Mouse (Mus musculus): ENCODE results near the gene Itpr2. TPM values are rescaled to one million over a fixed set of nuclear protein-coding genes. Genes with fewer than 3 reads are reported as not detected.

The Itpr2 gene
- polyA plus RNA-seq, 1 experiment: 16.6 TPM

DNA sequence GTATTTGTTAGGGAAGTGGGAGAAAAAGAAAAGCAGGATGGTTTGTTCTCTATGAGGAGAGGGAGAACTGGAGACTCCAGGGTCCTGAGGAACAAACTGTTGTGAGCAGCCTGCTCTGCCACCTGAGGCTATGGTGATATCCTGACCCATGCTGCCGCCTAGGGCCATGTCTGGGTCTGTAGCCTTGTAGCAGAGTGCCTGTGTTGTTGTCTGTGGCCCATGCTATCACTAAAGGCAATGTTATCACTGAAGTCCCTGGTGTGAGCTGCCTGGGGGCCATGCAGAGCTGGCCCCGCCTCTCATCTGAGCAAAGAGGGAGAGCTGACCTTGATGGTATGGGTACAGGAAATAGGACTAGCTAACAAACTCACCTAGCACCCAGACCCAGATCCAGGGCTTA lies 7.9 kb upstream of the Itpr2 start:
- DNase-seq (ENCODE audit: low read depth): no peak

- no peak for DNase-seq (ENCODE audit: low read depth)
These were observed 2.4 kb upstream of the Itpr2 start for GRCm38 (mm10) chr6:146504459-146504858.

DNA sequence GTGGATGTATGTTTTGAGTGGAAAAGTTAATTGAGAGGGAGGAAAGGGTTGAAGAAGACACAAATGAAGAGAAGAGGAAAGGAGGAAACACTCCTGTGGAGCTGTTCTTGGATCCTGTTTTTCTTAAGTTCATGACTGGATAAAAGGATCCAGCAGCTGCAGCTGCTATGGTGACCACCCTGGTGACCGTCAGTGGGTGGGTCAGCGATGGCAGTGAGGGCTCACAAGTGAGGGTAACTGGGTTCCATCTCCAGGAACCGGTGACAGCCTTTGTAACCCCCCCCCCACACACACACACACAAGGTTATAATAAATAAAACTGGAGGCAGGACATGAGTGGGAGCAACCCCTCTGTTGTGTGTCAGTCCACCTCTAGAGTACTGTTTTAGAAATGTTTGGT lies 833 bp upstream of the Itpr2 start:
- no peak for DNase-seq (ENCODE audit: low read depth)

GRCm38 (mm10) chr6:146501316-146501865 lies 632 bp downstream of the Itpr2 start:
- no peak for DNase-seq (ENCODE audit: low read depth)

DNA sequence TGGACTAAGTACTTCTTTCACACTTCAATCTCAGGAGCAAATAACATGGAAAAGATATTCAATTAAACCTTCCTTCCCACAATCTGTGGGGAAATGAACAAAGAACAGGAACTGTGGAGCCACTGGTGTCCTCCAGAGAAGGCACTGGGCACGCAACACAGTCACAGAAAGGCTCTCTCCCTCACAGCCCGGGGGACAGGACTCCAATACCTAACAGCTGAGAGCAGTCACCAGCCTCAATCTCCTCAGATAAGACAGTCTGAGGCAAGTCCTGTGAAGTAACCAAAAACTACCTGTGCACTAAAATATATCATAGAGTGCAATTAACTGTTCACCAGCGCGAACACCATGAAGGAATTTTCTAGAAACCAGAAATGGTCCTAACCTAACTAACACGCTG lies 1.3 kb downstream of the Itpr2 start:
- DNase-seq (ENCODE audit: low read depth): no peak

DNA sequence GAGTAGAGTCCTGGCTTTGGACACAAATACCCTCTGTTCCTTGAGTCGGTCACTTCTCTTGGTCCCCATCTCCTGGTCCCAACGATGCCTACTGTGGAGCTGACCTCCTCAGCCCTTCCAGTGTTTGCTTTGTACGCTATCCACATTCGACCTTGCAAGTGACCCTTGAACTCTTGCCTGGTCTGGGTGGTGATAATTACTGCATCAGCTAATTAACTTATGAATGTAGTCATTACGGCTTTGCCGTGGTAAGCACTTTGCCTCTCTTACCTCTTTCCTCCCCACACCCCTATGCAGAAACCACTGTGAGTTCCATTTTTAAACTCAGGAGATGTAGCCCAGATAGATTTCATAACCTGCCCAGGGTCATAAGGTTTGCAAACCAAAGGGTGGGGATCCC lies 1.8 kb downstream of the Itpr2 start:
- no peak for DNase-seq (ENCODE audit: low read depth)

GRCm38 (mm10) chr6:146499566-146499965 lies 2.5 kb downstream of the Itpr2 start:
- DNase-seq (ENCODE audit: low read depth): no peak

DNA sequence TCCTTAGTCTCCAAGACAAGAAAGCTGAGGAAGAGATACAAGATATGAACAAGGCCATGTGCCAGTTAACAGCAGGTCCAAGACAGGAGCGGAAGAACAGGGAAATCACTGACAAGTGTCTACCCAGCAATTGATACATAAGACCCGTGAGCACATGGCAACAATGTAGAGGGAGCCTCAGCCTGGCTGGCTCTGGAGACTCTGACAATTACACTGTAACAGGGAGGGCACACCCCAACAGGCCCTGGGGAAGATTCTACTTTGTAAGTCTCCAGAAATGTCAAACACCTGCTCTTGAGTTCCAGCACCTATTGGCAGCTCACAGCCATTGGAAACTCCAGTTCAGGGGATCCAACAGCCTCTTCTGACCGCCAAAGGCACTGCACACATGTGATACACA lies 3.6 kb downstream of the Itpr2 start:
- DNase-seq (ENCODE audit: low read depth): no peak

DNA sequence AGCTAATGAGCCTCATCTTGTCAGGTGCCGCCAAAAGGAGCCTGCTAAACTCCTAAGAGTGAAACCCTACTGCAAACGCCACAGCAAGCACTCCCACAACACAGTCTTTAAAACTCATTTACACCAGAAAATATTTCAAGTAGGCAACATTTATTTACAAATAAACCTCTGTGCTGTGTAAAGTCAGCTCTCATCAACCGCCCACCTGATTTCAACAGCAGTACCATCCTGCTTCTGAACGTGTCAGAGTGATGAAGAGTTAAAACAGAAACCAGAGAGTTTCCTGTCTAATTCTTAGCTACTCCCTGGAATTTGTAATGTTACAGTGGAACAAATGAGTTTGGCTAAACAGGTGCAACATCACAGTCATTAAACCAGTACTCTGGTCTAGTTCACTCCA lies 4.2 kb downstream of the Itpr2 start:
- no peak for DNase-seq (ENCODE audit: low read depth)

DNA sequence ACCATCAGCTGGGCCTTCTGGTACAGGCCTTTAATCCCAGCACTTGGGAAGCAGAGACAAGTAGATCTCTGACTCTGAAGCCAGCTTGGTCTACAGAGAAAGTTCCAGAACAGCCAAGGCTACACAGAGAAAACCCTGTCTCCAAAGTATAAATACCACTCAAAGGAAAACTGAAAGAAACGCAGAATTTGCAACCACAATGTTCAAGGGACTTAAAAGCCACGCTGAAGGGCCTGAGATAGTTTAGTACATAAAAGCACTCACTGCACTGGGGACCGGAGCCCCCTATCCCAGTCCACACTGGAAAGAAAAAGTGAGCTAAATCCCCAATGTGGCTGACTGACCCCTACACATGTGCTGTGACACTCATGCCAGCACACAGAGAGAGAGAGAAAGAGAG lies 4.6 kb downstream of the Itpr2 start:
- no peak for DNase-seq (ENCODE audit: low read depth)

- no peak for DNase-seq (ENCODE audit: low read depth)
These were observed 10.3 kb downstream of the Itpr2 start for GRCm38 (mm10) chr6:146491680-146492079.

- DNase-seq (ENCODE audit: low read depth): no peak
These were observed 11.5 kb downstream of the Itpr2 start for GRCm38 (mm10) chr6:146490416-146490960.

- no peak for DNase-seq (ENCODE audit: low read depth)
These were observed 12.2 kb downstream of the Itpr2 start for GRCm38 (mm10) chr6:146489841-146490240.

GRCm38 (mm10) chr6:146488749-146489148 lies 13.3 kb downstream of the Itpr2 start:
- DNase-seq (ENCODE audit: low read depth): no peak

DNA sequence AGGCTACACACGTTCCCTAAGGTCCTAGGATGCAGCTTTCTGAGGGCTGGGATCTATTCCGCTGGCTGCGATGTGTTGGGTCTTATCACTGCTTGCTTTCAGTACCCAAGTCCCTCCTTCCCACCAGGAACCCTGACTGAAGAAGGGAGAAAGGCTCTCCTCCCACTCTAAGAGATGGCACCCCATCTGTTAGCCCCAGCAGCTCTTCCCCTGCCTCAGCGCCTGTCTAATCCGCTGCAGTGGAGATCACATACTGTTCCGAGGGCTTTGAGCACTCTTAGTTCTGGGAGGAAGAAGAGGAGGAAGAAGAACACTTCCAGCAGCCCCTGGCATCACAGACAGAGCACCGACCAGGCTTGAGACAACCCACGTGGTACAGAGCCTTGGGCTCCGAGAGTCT lies 14.9 kb downstream of the Itpr2 start:
- no peak for DNase-seq (ENCODE audit: low read depth)

DNA sequence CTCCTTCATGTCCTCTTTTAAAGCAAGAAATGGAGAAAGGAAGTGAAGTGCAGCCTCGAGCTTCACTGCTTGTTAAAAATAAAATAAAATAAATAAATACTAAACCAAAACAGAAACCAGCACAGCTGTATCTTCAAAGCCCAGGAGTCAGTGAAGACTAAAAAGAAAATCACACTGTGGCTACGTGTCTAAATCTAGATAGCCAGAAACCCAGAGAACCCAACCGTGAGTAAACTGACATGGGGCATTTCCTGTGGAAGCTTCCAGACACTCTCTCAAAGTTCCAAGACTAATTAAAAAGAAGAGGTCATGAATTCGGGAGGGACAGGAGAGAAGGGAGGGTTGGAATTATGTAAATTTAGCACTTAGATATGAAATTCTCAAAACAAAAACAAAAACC lies 15.9 kb downstream of the Itpr2 start:
- no peak for DNase-seq (ENCODE audit: low read depth)

DNA sequence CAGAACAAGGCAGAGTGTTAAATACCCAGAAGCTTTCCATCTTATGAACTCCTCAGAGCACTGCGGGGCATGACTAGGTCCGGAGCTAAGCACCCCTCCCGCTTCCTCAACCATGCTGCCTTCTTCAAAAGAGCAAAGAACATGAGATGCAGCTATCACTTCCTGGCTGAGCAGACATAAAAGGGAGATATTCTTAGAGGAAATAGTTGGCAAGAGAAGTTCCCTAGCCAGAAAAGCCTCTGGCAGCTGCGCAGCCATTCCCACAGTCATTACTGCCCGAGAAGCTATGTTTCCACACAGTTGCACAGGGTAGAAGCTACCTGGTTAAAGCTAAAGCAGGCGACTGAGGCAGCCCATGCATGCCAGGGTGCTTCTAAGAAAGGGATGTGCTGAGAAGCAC lies 20.6 kb downstream of the Itpr2 start:
- DNase-seq (ENCODE audit: low read depth): no peak

DNA sequence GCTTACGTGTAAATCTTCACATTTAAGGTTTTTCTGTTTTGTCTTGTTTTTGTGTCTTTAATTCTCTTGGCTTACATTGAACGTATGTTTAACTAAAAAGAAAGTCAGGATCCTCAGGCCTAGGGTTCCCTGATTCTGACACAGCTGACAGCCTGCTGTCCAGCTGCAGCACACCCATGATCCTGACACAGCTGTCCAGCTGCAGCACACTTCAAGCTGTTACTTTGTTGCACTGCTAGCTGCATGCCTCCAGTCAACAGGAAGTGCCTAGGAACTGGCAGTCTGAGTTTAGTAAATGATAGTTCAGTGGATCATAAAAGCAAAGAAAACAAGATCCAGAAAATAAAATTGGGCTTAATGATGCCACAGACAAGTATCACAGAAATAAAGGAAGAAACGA lies 21.1 kb downstream of the Itpr2 start:
- DNase-seq (ENCODE audit: low read depth): no peak

DNA sequence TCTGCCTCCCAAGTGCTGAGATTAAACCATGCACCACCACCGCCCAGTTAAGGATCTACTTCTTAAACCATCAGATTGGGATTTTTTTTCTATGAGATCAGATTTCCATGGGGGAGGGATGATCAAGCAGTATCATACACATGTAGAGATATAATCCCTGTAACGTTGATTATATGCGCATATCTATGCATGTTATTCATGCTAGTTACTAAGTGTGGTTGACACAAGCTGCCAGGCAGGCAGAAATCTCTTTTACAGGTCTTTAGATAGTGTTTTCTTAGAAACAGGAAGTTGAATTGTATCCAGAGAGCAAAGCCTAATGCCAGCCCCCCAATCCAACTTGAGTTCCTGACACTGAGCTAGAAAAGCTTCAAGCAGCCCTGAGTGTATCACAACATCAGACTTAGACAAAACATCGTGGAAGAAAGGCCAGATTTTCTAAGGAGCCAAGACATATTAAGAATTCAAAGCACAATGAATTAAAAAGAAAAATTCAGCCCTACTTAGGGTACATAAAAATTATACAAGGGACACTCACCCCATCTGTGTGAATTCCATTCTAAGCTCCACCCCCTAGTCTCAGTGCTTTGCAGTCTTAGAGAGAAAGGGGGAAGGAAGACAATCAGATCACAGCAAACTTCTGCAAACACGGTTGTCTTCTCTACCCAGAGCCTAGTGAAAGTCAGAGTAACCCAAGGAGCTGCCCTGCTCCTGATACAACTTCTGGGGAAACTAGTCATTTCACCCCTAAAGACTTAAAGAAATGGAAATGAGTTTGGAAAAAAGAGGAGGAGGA lies 22.9 kb downstream of the Itpr2 start:
- DNase-seq (ENCODE audit: low read depth): no peak

- DNase-seq (ENCODE audit: low read depth): no peak
These were observed 25.2 kb downstream of the Itpr2 start for GRCm38 (mm10) chr6:146476865-146477264.

GRCm38 (mm10) chr6:146474166-146474565 lies 27.9 kb downstream of the Itpr2 start:
- no peak for DNase-seq (ENCODE audit: low read depth)

GRCm38 (mm10) chr6:146473216-146473955 lies 28.6 kb downstream of the Itpr2 start:
- DNase-seq (ENCODE audit: low read depth): peak; percentile 86

GRCm38 (mm10) chr6:146470378-146470777 lies 31.6 kb downstream of the Itpr2 start:
- no peak for DNase-seq (ENCODE audit: low read depth)
